Mouse (Mus musculus): ENCODE data around the gene Mrap.

GRCm38 (mm10) chr16:90783302-90783701, 45.3 kb downstream of the Mrap start:
- TF ChIP-seq CTCF (IDR thresholded peaks at IDR 0.05; ENCODE audit: low read depth) = no peak
- TF ChIP-seq EP300 (IDR thresholded peaks at IDR 0.05; ENCODE audit: low read depth) = no peak

All from heart, postnatal 0 days (tissue).